Mouse (Mus musculus): ENCODE results near the gene Sh3glb1. TPM values are rescaled to one million over a fixed set of nuclear protein-coding genes. Genes with fewer than 3 reads are reported as not detected.

Sh3glb1 gene
- polyA plus RNA-seq, 1 experiment: 36.0 TPM

- Histone ChIP-seq H3K27me3 (replicated peaks) (no peaks in the 10 kb centered on the region), H3K9me3 (no peaks in the 10 kb centered on the region), H3K4me1 (peaks cover 79% of the 10 kb centered on the region), H3K4me3 (replicated peaks) (peak overlapping the region; percentile 31), H3K36me3 (replicated peaks; ENCODE audit: low read length) (peaks cover 93% of the 10 kb centered on the region)
- TF ChIP-seq FLI1 (IDR thresholded peaks at IDR 0.05; ENCODE audit: low read length) (no peak), GATA1 (IDR thresholded peaks at IDR 0.05; ENCODE audit: borderline replicate concordance, low read length) (no peak)
Measured at GRCm38 (mm10) chr3:144694040-144694439, 26.1 kb downstream of the Sh3glb1 start.

- no peak overlapping the region for H3K4me3 ChIP-seq (replicated peaks)
- TF ChIP-seq FLI1 (IDR thresholded peaks at IDR 0.05; ENCODE audit: low read length): no peak
- no peak for TF ChIP-seq GATA1 (IDR thresholded peaks at IDR 0.05; ENCODE audit: borderline replicate concordance, low read length)
- H3K9me3 ChIP-seq: no peaks in the 10 kb centered on the region
- peaks cover 90% of the 10 kb centered on the region for H3K36me3 ChIP-seq (replicated peaks; ENCODE audit: low read length)
- H3K27me3 ChIP-seq (replicated peaks): no peaks in the 10 kb centered on the region
- H3K4me1 ChIP-seq: peaks cover 72% of the 10 kb centered on the region
Measured at GRCm38 (mm10) chr3:144692052-144692451, 28.1 kb downstream of the Sh3glb1 start.

GRCm38 (mm10) chr3:144689236-144689635 lies 30.9 kb downstream of the Sh3glb1 start:
- Histone ChIP-seq H3K27me3 (replicated peaks) (no peaks in the 10 kb centered on the region), H3K4me3 (replicated peaks) (no peak overlapping the region), H3K4me1 (peaks cover 63% of the 10 kb centered on the region), H3K9me3 (no peaks in the 10 kb centered on the region), H3K36me3 (replicated peaks; ENCODE audit: low read length) (peaks cover 90% of the 10 kb centered on the region)
- TF ChIP-seq FLI1 (IDR thresholded peaks at IDR 0.05; ENCODE audit: low read length) (no peak), GATA1 (IDR thresholded peaks at IDR 0.05; ENCODE audit: borderline replicate concordance, low read length) (no peak)

GRCm38 (mm10) chr3:144688284-144688683 lies 31.9 kb downstream of the Sh3glb1 start:
- no peak for TF ChIP-seq GATA1 (IDR thresholded peaks at IDR 0.05; ENCODE audit: borderline replicate concordance, low read length)
- TF ChIP-seq FLI1 (IDR thresholded peaks at IDR 0.05; ENCODE audit: low read length): no peak
- Histone ChIP-seq H3K36me3 (replicated peaks; ENCODE audit: low read length) (peaks cover 90% of the 10 kb centered on the region), H3K4me3 (replicated peaks) (no peak overlapping the region), H3K27me3 (replicated peaks) (no peaks in the 10 kb centered on the region), H3K4me1 (peaks cover 63% of the 10 kb centered on the region), H3K9me3 (no peaks in the 10 kb centered on the region)

GRCm38 (mm10) chr3:144687618-144688017 lies 32.5 kb downstream of the Sh3glb1 start:
- TF ChIP-seq GATA1 (IDR thresholded peaks at IDR 0.05; ENCODE audit: borderline replicate concordance, low read length) (no peak), FLI1 (IDR thresholded peaks at IDR 0.05; ENCODE audit: low read length) (no peak)
- Histone ChIP-seq H3K27me3 (replicated peaks) (no peaks in the 10 kb centered on the region), H3K9me3 (no peaks in the 10 kb centered on the region), H3K4me3 (replicated peaks) (no peak overlapping the region), H3K4me1 (peaks cover 63% of the 10 kb centered on the region), H3K36me3 (replicated peaks; ENCODE audit: low read length) (peaks cover 90% of the 10 kb centered on the region)

- Histone ChIP-seq H3K27me3 (replicated peaks) (no peaks in the 10 kb centered on the region), H3K4me3 (replicated peaks) (no peak overlapping the region), H3K4me1 (peaks cover 70% of the 10 kb centered on the region), H3K9me3 (no peaks in the 10 kb centered on the region), H3K36me3 (replicated peaks; ENCODE audit: low read length) (peaks cover 86% of the 10 kb centered on the region)
- TF ChIP-seq FLI1 (IDR thresholded peaks at IDR 0.05; ENCODE audit: low read length) (no peak), GATA1 (IDR thresholded peaks at IDR 0.05; ENCODE audit: borderline replicate concordance, low read length) (no peak)
Measured at GRCm38 (mm10) chr3:144686146-144686545, 34.0 kb downstream of the Sh3glb1 start.

GRCm38 (mm10) chr3:144683136-144683814 lies 36.9 kb downstream of the Sh3glb1 start:
- Histone ChIP-seq H3K4me3 (replicated peaks) (no peak overlapping the region), H3K36me3 (replicated peaks; ENCODE audit: low read length) (peaks cover 60% of the 10 kb centered on the region), H3K27me3 (replicated peaks) (no peaks in the 10 kb centered on the region), H3K9me3 (no peaks in the 10 kb centered on the region), H3K4me1 (peaks cover 82% of the 10 kb centered on the region)
- TF ChIP-seq FLI1 (IDR thresholded peaks at IDR 0.05; ENCODE audit: low read length): no peak
- no peak for TF ChIP-seq GATA1 (IDR thresholded peaks at IDR 0.05; ENCODE audit: borderline replicate concordance, low read length)

- Histone ChIP-seq H3K4me1 (peaks cover 87% of the 10 kb centered on the region), H3K36me3 (replicated peaks; ENCODE audit: low read length) (peaks cover 43% of the 10 kb centered on the region), H3K9me3 (no peaks in the 10 kb centered on the region), H3K27me3 (replicated peaks) (no peaks in the 10 kb centered on the region), H3K4me3 (replicated peaks) (no peak overlapping the region)
- no peak for TF ChIP-seq FLI1 (IDR thresholded peaks at IDR 0.05; ENCODE audit: low read length)
- no peak for TF ChIP-seq GATA1 (IDR thresholded peaks at IDR 0.05; ENCODE audit: borderline replicate concordance, low read length)
Measured at GRCm38 (mm10) chr3:144681542-144681941, 38.6 kb downstream of the Sh3glb1 start.

GRCm38 (mm10) chr3:144679701-144680159 lies 40.4 kb downstream of the Sh3glb1 start:
- TF ChIP-seq GATA1 (IDR thresholded peaks at IDR 0.05; ENCODE audit: borderline replicate concordance, low read length): no peak
- TF ChIP-seq FLI1 (IDR thresholded peaks at IDR 0.05; ENCODE audit: low read length): no peak
- Histone ChIP-seq H3K27me3 (replicated peaks) (peaks cover 2% of the 10 kb centered on the region), H3K4me1 (peaks cover 91% of the 10 kb centered on the region), H3K36me3 (replicated peaks; ENCODE audit: low read length) (peaks cover 25% of the 10 kb centered on the region), H3K4me3 (replicated peaks) (peak overlapping the region; percentile 71), H3K9me3 (no peaks in the 10 kb centered on the region)

- no peaks in the 10 kb centered on the region for H3K9me3 ChIP-seq
- peak overlapping the region; percentile 54 for H3K4me3 ChIP-seq (replicated peaks)
- peaks cover 94% of the 10 kb centered on the region for H3K4me1 ChIP-seq
- peaks cover 19% of the 10 kb centered on the region for H3K36me3 ChIP-seq (replicated peaks; ENCODE audit: low read length)
- H3K27me3 ChIP-seq (replicated peaks): peaks cover 2% of the 10 kb centered on the region
- no peak for TF ChIP-seq FLI1 (IDR thresholded peaks at IDR 0.05; ENCODE audit: low read length)
- no peak for TF ChIP-seq GATA1 (IDR thresholded peaks at IDR 0.05; ENCODE audit: borderline replicate concordance, low read length)
Measured at GRCm38 (mm10) chr3:144679137-144679536, 41.0 kb downstream of the Sh3glb1 start.
